Mouse (Mus musculus): ENCODE measurements at regions not wholly inside any gene's neighbourhood (a gene's known extent, or its start where the extent isn't known, plus 50 kb on each side); places are given as distances from the start of the nearest gene placed in this dataset.
A peak's percentile ranks its signal among the peaks of the same experiment; 100 is the strongest.

- no peak for ATAC-seq (ENCODE audit: low FRiP score)
- H3K4me3 ChIP-seq (replicated peaks), result no peak overlapping the region
- no peak overlapping the region for H3K4me2 ChIP-seq
- no peaks in the 10 kb centered on the region for H3K36me3 ChIP-seq (replicated peaks)
- H3K27ac ChIP-seq, result no peak overlapping the region
- H3K9ac ChIP-seq, result no peak overlapping the region
- H3K27me3 ChIP-seq, result no peaks in the 10 kb centered on the region
- no peaks in the 10 kb centered on the region for H3K9me3 ChIP-seq
- no peaks in the 10 kb centered on the region for H3K4me1 ChIP-seq
- WGBS, result 83% methylated on average over 3 of the region's 3 CpGs
Observed at GRCm38 (mm10) chr4:33745180-33745579, 179.2 kb upstream of the Cnr1 start.

GRCm38 (mm10) chr4:33747316-33747895 lies 177.0 kb upstream of the Cnr1 start:
- Histone ChIP-seq H3K27ac (no peak overlapping the region), H3K9me3 (no peaks in the 10 kb centered on the region), H3K4me3 (replicated peaks) (no peak overlapping the region)

GRCm38 (mm10) chr4:33767721-33768120 lies 156.7 kb upstream of the Cnr1 start:
- peak; percentile 49; the same call in 1 of the 2 replicates for ATAC-seq (ENCODE audit: low FRiP score)
- H3K4me3 ChIP-seq (replicated peaks), result no peak overlapping the region
- WGBS, result 30% methylated on average over 2 of the region's 2 CpGs
- no peak overlapping the region for H3K27ac ChIP-seq
- H3K36me3 ChIP-seq (replicated peaks), result no peaks in the 10 kb centered on the region
- no peak overlapping the region for H3K4me2 ChIP-seq
- no peak overlapping the region for H3K9ac ChIP-seq
- H3K27me3 ChIP-seq, result no peaks in the 10 kb centered on the region
- H3K4me1 ChIP-seq, result 0 out of 2 replicates have a peak, but pooled peaks cover 4% of the 10 kb centered on the region
- no peaks in the 10 kb centered on the region for H3K9me3 ChIP-seq

More at GRCm38 (mm10) chr4:33747316-33747895, 177.0 kb upstream of the Cnr1 start:
- ATAC-seq (ENCODE audit: low FRiP score), result no peak
- Histone ChIP-seq H3K27me3 (no peaks in the 10 kb centered on the region), H3K4me1 (no peaks in the 10 kb centered on the region), H3K36me3 (replicated peaks) (no peaks in the 10 kb centered on the region), H3K4me2 (no peak overlapping the region), H3K9ac (no peak overlapping the region)
- 81% methylated on average over 5 of the region's 5 CpGs for WGBS

GRCm38 (mm10) chr4:33786027-33786426 lies 138.4 kb upstream of the Cnr1 start:
- no peak for ATAC-seq (ENCODE audit: low FRiP score)
- WGBS, result 88% methylated on average over 4 of the region's 4 CpGs

GRCm38 (mm10) chr4:33786958-33787357 lies 137.4 kb upstream of the Cnr1 start:
- Histone ChIP-seq H3K9me3 (no peaks in the 10 kb centered on the region), H3K27me3 (no peaks in the 10 kb centered on the region), H3K4me1 (peaks cover 5% of the 10 kb centered on the region; the same call in 1 of the 2 replicates), H3K27ac (no peak overlapping the region), H3K36me3 (replicated peaks) (no peaks in the 10 kb centered on the region), H3K9ac (no peak overlapping the region), H3K4me3 (replicated peaks) (no peak overlapping the region), H3K4me2 (no peak overlapping the region)
- no peak for ATAC-seq (ENCODE audit: low FRiP score)
- 86% methylated on average over 4 of the region's 4 CpGs for WGBS

More at GRCm38 (mm10) chr4:33786027-33786426, 138.4 kb upstream of the Cnr1 start:
- no peaks in the 10 kb centered on the region for H3K36me3 ChIP-seq (replicated peaks)
- H3K4me2 ChIP-seq, result no peak overlapping the region
- no peaks in the 10 kb centered on the region for H3K9me3 ChIP-seq
- H3K9ac ChIP-seq, result no peak overlapping the region
- H3K27ac ChIP-seq, result no peak overlapping the region
- H3K4me3 ChIP-seq (replicated peaks), result no peak overlapping the region
- no peaks in the 10 kb centered on the region for H3K27me3 ChIP-seq
- H3K4me1 ChIP-seq, result peaks cover 5% of the 10 kb centered on the region; the same call in 1 of the 2 replicates

GRCm38 (mm10) chr4:33793398-33793797 lies 131.0 kb upstream of the Cnr1 start:
- Histone ChIP-seq H3K9me3 (no peaks in the 10 kb centered on the region), H3K9ac (no peak overlapping the region), H3K4me3 (replicated peaks) (no peak overlapping the region), H3K4me2 (no peak overlapping the region), H3K36me3 (replicated peaks) (no peaks in the 10 kb centered on the region), H3K27ac (no peak overlapping the region), H3K4me1 (no peaks in the 10 kb centered on the region), H3K27me3 (no peaks in the 10 kb centered on the region)
- no peak for ATAC-seq (ENCODE audit: low FRiP score)
- WGBS, result 93% methylated on average over 8 of the region's 8 CpGs

GRCm38 (mm10) chr4:33795461-33795860 lies 128.9 kb upstream of the Cnr1 start:
- Histone ChIP-seq H3K4me3 (replicated peaks) (no peak overlapping the region), H3K36me3 (replicated peaks) (no peaks in the 10 kb centered on the region), H3K27me3 (no peaks in the 10 kb centered on the region), H3K9ac (no peak overlapping the region), H3K9me3 (no peaks in the 10 kb centered on the region), H3K27ac (no peak overlapping the region), H3K4me2 (no peak overlapping the region), H3K4me1 (no peaks in the 10 kb centered on the region)
- ATAC-seq (ENCODE audit: low FRiP score), result no peak
- 95% methylated on average over 3 of the region's 3 CpGs for WGBS

GRCm38 (mm10) chr4:33797964-33798363 lies 126.4 kb upstream of the Cnr1 start:
- no peaks in the 10 kb centered on the region for H3K9me3 ChIP-seq
- no peak overlapping the region for H3K27ac ChIP-seq
- no peaks in the 10 kb centered on the region for H3K27me3 ChIP-seq
- H3K4me3 ChIP-seq (replicated peaks), result no peak overlapping the region
- H3K4me2 ChIP-seq, result no peak overlapping the region
- ATAC-seq (ENCODE audit: low FRiP score), result no peak
- 89% methylated on average over 4 of the region's 4 CpGs for WGBS
- no peaks in the 10 kb centered on the region for H3K36me3 ChIP-seq (replicated peaks)
- H3K4me1 ChIP-seq, result no peaks in the 10 kb centered on the region
- H3K9ac ChIP-seq, result no peak overlapping the region

GRCm38 (mm10) chr4:33798654-33799053 lies 125.7 kb upstream of the Cnr1 start:
- 78% methylated on average over 6 of the region's 6 CpGs for WGBS
- no peaks in the 10 kb centered on the region for H3K27me3 ChIP-seq
- no peak overlapping the region for H3K4me3 ChIP-seq (replicated peaks)
- no peak overlapping the region for H3K27ac ChIP-seq
- no peaks in the 10 kb centered on the region for H3K9me3 ChIP-seq
- no peaks in the 10 kb centered on the region for H3K36me3 ChIP-seq (replicated peaks)
- no peak overlapping the region for H3K9ac ChIP-seq
- ATAC-seq (ENCODE audit: low FRiP score), result no peak
- no peaks in the 10 kb centered on the region for H3K4me1 ChIP-seq
- H3K4me2 ChIP-seq, result no peak overlapping the region

- Histone ChIP-seq H3K36me3 (replicated peaks) (no peaks in the 10 kb centered on the region), H3K9me3 (no peaks in the 10 kb centered on the region), H3K4me3 (replicated peaks) (no peak overlapping the region), H3K27ac (0 out of 2 replicates have a peak overlapping the region, but pooled peaks have one; percentile 6), H3K4me2 (no peak overlapping the region), H3K4me1 (no peaks in the 10 kb centered on the region), H3K9ac (no peak overlapping the region), H3K27me3 (no peaks in the 10 kb centered on the region)
- 40% methylated on average over 6 of the region's 6 CpGs for WGBS
- ATAC-seq (ENCODE audit: low FRiP score), result no peak
Observed at GRCm38 (mm10) chr4:33799110-33799509, 125.3 kb upstream of the Cnr1 start.

GRCm38 (mm10) chr4:33799831-33800230 lies 124.6 kb upstream of the Cnr1 start:
- H3K27me3 ChIP-seq, result no peaks in the 10 kb centered on the region
- ATAC-seq (ENCODE audit: low FRiP score), result no peak

GRCm38 (mm10) chr4:33812338-33812737 lies 112.1 kb upstream of the Cnr1 start:
- Histone ChIP-seq H3K9me3 (no peaks in the 10 kb centered on the region), H3K4me2 (no peak overlapping the region), H3K27me3 (no peaks in the 10 kb centered on the region), H3K4me1 (no peaks in the 10 kb centered on the region), H3K36me3 (replicated peaks) (no peaks in the 10 kb centered on the region), H3K27ac (no peak overlapping the region), H3K4me3 (replicated peaks) (no peak overlapping the region), H3K9ac (no peak overlapping the region)
- no peak for ATAC-seq (ENCODE audit: low FRiP score)
- WGBS, result 88% methylated on average over 1 of the region's 1 CpGs

More at GRCm38 (mm10) chr4:33799831-33800230, 124.6 kb upstream of the Cnr1 start:
- no peak overlapping the region for H3K4me2 ChIP-seq
- WGBS, result 79% methylated on average over 1 of the region's 1 CpGs
- H3K27ac ChIP-seq, result no peak overlapping the region
- H3K4me1 ChIP-seq, result no peaks in the 10 kb centered on the region
- H3K4me3 ChIP-seq (replicated peaks), result no peak overlapping the region
- H3K36me3 ChIP-seq (replicated peaks), result no peaks in the 10 kb centered on the region
- H3K9ac ChIP-seq, result no peak overlapping the region
- no peaks in the 10 kb centered on the region for H3K9me3 ChIP-seq

- Histone ChIP-seq H3K27me3 (no peaks in the 10 kb centered on the region), H3K9me3 (no peaks in the 10 kb centered on the region), H3K4me3 (replicated peaks) (no peak overlapping the region), H3K27ac (no peak overlapping the region), H3K9ac (no peak overlapping the region), H3K4me1 (peaks cover 10% of the 10 kb centered on the region), H3K36me3 (replicated peaks) (no peaks in the 10 kb centered on the region), H3K4me2 (no peak overlapping the region)
- no peak for ATAC-seq (ENCODE audit: low FRiP score)
- 2% methylated on average over 5 of the region's 5 CpGs for WGBS
Observed at GRCm38 (mm10) chr4:33823850-33824249, 100.5 kb upstream of the Cnr1 start.
